Mouse (Mus musculus) MEL (cell line): Measurements from ENCODE around the gene Gm37240. TPM values are rescaled to one million over a fixed set of nuclear protein-coding genes. Genes with fewer than 3 reads are reported as not detected.

Experiments used
- DNase-seq: peaks from one replicate; pipeline ENCODE4 v3.0.0; 2011; ENCODE audit warnings: low read depth, low spot score
- H3K27ac ChIP-seq: 2 replicates; pipeline ENCODE4 v1.5.1; 2012; ENCODE audit warnings: low read depth, mild to moderate bottlenecking, control low read depth, low read length, moderate library complexity; ENCODE audit not compliant: control insufficient read depth
- H3K27me3 ChIP-seq, 2 experiments: fragments of 150-350 bp in 1 of 2; sonication (generic) in 1 of 2; 2 replicates each; pipeline ENCODE4 v1.6.1; 2012; ENCODE audit warnings: low read length in 2 of 2, mild to moderate bottlenecking in 2 of 2, improper control_type of control experiment in 1 of 2, moderate library complexity in 1 of 2; ENCODE audit not compliant: insufficient read depth in 2 of 2, control insufficient read depth in 1 of 2
- H3K36me3 ChIP-seq, 2 experiments: 2 replicates each; pipeline ENCODE4 v1.6.1; 2012 to 2014; ENCODE audit warnings: low read length in 2 of 2, improper control_type of control experiment in 1 of 2, inconsistent platforms in 1 of 2, mild to moderate bottlenecking in 1 of 2; ENCODE audit not compliant: insufficient read depth in 2 of 2, control insufficient read depth in 1 of 2
- H3K4me1 ChIP-seq, 2 experiments: fragments of 150-350 bp in 1 of 2; sonication (generic) in 1 of 2; 2 replicates each; pipeline ENCODE4 v1.6.1; 2012; ENCODE audit warnings: low read length in 2 of 2, improper control_type of control experiment in 1 of 2, mild to moderate bottlenecking in 1 of 2; ENCODE audit not compliant: insufficient read depth in 2 of 2, control insufficient read depth in 1 of 2
- H3K4me3 ChIP-seq, 2 experiments: fragments of 150-350 bp in 1 of 2; sonication (generic) in 1 of 2; 2 replicates each; pipeline ENCODE4 v1.5.1; 2012; ENCODE audit warnings: low read depth in 2 of 2, low read length in 2 of 2, mild to moderate bottlenecking in 2 of 2, moderate library complexity in 2 of 2, control low read depth in 1 of 2, improper control_type of control experiment in 1 of 2; ENCODE audit not compliant: control insufficient read depth in 1 of 2, insufficient read depth in 1 of 2
- H3K79me2 ChIP-seq: 2 replicates; pipeline ENCODE4 v1.6.1; 2012; ENCODE audit warnings: mild to moderate bottlenecking, low read length, moderate library complexity; ENCODE audit not compliant: control insufficient read depth, poor library complexity, insufficient read depth
- H3K9ac ChIP-seq: 2 replicates; pipeline ENCODE4 v1.6.1; 2012; ENCODE audit warnings: low read depth, mild to moderate bottlenecking, control low read depth, low read length, moderate library complexity; ENCODE audit not compliant: control insufficient read depth, poor library complexity, severe bottlenecking
- H3K9me3 ChIP-seq: fragments of 150-350 bp; sonication (generic); replicated peaks from 2 replicates; pipeline ENCODE4 v1.6.1; 2012; ENCODE audit warnings: mild to moderate bottlenecking, low read length, improper control_type of control experiment, moderate library complexity; ENCODE audit not compliant: insufficient read depth
- BHLHE40 ChIP-seq: IDR thresholded peaks from 2 replicates; pipeline ENCODE4 v1.6.1; 2012; ENCODE audit warnings: low read depth, mild to moderate bottlenecking, inconsistent platforms, low read length, improper control_type of control experiment, borderline replicate concordance
- CHD1 ChIP-seq: IDR thresholded peaks from 2 replicates; pipeline ENCODE4 v1.6.1; 2012; ENCODE audit warnings: low read depth, mild to moderate bottlenecking, inconsistent platforms, low read length, improper control_type of control experiment
- ETS1 ChIP-seq: IDR thresholded peaks from 2 replicates; pipeline ENCODE4 v1.6.1; 2012; ENCODE audit warnings: low read depth, mild to moderate bottlenecking, inconsistent platforms, low read length, improper control_type of control experiment, moderate library complexity
- GABPA ChIP-seq: IDR thresholded peaks from 2 replicates; pipeline ENCODE4 v1.6.1; 2012; ENCODE audit warnings: low read depth, mild to moderate bottlenecking, inconsistent platforms, low read length, improper control_type of control experiment, moderate library complexity
- GATA1 ChIP-seq: IDR thresholded peaks from 2 replicates; pipeline ENCODE4 v1.6.1; 2011; ENCODE audit warnings: low read depth, low read length, improper control_type of control experiment
- HCFC1 ChIP-seq: IDR thresholded peaks from 2 replicates; pipeline ENCODE4 v1.6.1; 2012; ENCODE audit warnings: low read depth, mild to moderate bottlenecking, inconsistent platforms, low read length, improper control_type of control experiment, moderate library complexity
- JUND ChIP-seq: IDR thresholded peaks from 2 replicates; pipeline ENCODE4 v1.6.1; 2011; ENCODE audit warnings: low read depth, mild to moderate bottlenecking, improper control_type of control experiment, low read length
- KAT2A ChIP-seq: conservative IDR thresholded peaks from 2 replicates; pipeline ENCODE4 v1.6.1; 2012; ENCODE audit warnings: low read depth, low read length, improper control_type of control experiment, inconsistent platforms
- MAX ChIP-seq: IDR thresholded peaks from 2 replicates; pipeline ENCODE4 v1.6.1; 2011; ENCODE audit warnings: low read length, improper control_type of control experiment
- MYB ChIP-seq: IDR thresholded peaks from 2 replicates; pipeline ENCODE4 v1.6.1; 2011; ENCODE audit warnings: mild to moderate bottlenecking, low read depth, low read length, improper control_type of control experiment
- NELFE ChIP-seq: IDR thresholded peaks from 2 replicates; pipeline ENCODE4 v1.6.1; 2011; ENCODE audit warnings: low read depth, low read length, improper control_type of control experiment
- POLR2A ChIP-seq, 2 experiments: IDR thresholded peaks; 2 replicates each; pipeline ENCODE4 v1.6.1; 2011 to 2012; ENCODE audit warnings: low read length in 2 of 2, mild to moderate bottlenecking in 2 of 2, control low read depth in 1 of 2, improper control_type of control experiment in 1 of 2, low read depth in 1 of 2, moderate library complexity in 1 of 2; ENCODE audit not compliant: control insufficient read depth in 1 of 2, insufficient read depth in 1 of 2, poor library complexity in 1 of 2
- POLR2AphosphoS2 ChIP-seq: IDR thresholded peaks from 2 replicates; pipeline ENCODE4 v1.6.1; 2011; ENCODE audit warnings: low read length, improper control_type of control experiment
- RAD21 ChIP-seq: IDR thresholded peaks from 2 replicates; pipeline ENCODE4 v1.6.1; 2011; ENCODE audit warnings: mild to moderate bottlenecking, low read depth, low read length, improper control_type of control experiment
- RCOR1 ChIP-seq: IDR thresholded peaks from 2 replicates; pipeline ENCODE4 v1.6.1; 2012; ENCODE audit warnings: low read depth, mild to moderate bottlenecking, inconsistent platforms, low read length, improper control_type of control experiment
- SIN3A ChIP-seq: IDR thresholded peaks from 2 replicates; pipeline ENCODE4 v1.6.1; 2012; ENCODE audit warnings: low read length, improper control_type of control experiment, inconsistent platforms
- TBP ChIP-seq: IDR thresholded peaks from 2 replicates; pipeline ENCODE4 v1.8.0; 2011; ENCODE audit warnings: low read depth, low read length, improper control_type of control experiment
- USF2 ChIP-seq, 2 experiments: IDR thresholded peaks; 2 replicates each; pipeline ENCODE4 v1.6.1; 2011 to 2012; ENCODE audit warnings: improper control_type of control experiment in 2 of 2, low read length in 2 of 2, borderline replicate concordance in 1 of 2, inconsistent platforms in 1 of 2, low read depth in 1 of 2, mild to moderate bottlenecking in 1 of 2; ENCODE audit not compliant: insufficient read depth in 1 of 2
- ZKSCAN1 ChIP-seq: IDR thresholded peaks from 2 replicates; pipeline ENCODE4 v1.6.1; 2012; ENCODE audit warnings: low read depth, mild to moderate bottlenecking, inconsistent platforms, low read length, improper control_type of control experiment, moderate library complexity
- polyA plus RNA-seq, 2 experiments: library from polyadenylated mRNA; stranded (reverse) in 1 of 2; unstranded in 1 of 2; fragments of >175 nt in 1 of 2; fragments of >200 nt in 1 of 2; gene quantifications; 2 replicates each; pipeline versions ENCODE4 v1.2.1 to v1.2.4; 2012; ENCODE audit warnings: low replicate concordance in 2 of 2, low read depth in 1 of 2; ENCODE audit not compliant: insufficient read length in 2 of 2, insufficient read depth in 1 of 2, missing spikeins in 1 of 2
- total RNA-seq: library from RNA; depleted of rRNA; stranded (reverse); fragments of 300-350 nt; gene quantifications from 2 replicates; pipeline ENCODE4 v1.2.3, GENCODE M21; 2012

Gm37240 gene
- total and polyA plus RNA-seq, 3 experiments = 0.04 TPM; not detected in 2

GRCm38 (mm10) chr3:85145076-85145475, 742.2 kb downstream of the Gm37240 start:
- Histone ChIP-seq H3K27me3 (no peaks in the 10 kb centered on the region), H3K9me3 (no peaks in the 10 kb centered on the region), H3K36me3 (no peaks in the 10 kb centered on the region), H3K4me1 (no peaks in the 10 kb centered on the region), H3K27ac (no peak overlapping the region), H3K9ac (no peak overlapping the region), H3K79me2 (no peaks in the 10 kb centered on the region), H3K4me3 (no peak overlapping the region)
- no peak for TF ChIP-seq HCFC1
- TF ChIP-seq NELFE = no peak
- no peak for TF ChIP-seq RAD21
- TF ChIP-seq MYB = no peak
- no peak for TF ChIP-seq KAT2A
- no peak for TF ChIP-seq USF2 (IDR thresholded peaks at IDR 0.05; ENCODE audit: borderline replicate concordance in 1 of 2, insufficient read depth in 1 of 2, low read depth in 1 of 2, low read length in 2 of 2)
- no peak for TF ChIP-seq SIN3A
- TF ChIP-seq POLR2AphosphoS2 = no peak
- no peak for TF ChIP-seq ZKSCAN1
- TF ChIP-seq BHLHE40 = no peak
- TF ChIP-seq MAX = no peak
- TF ChIP-seq RCOR1 = no peak
- no peak for DNase-seq

DNA sequence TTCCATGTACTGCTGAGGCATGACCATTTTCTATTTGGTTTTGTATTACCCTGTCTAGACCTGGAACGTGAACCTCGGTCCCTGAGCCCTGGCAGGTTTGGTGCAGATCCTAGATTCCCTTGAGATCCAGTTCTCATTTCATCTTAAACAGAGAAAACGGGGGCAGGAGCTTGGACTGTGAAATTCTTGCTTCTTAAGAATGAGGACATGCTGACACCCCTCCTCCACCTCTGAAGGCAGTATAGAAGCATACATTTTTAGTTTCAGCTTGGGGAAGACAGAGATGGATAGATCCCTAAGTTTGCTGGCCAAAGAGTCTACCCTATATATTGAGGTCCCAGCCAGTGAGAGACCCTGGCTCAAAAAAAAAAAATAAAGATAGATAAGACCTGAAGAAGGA, 742.9 kb downstream of the Gm37240 start:
- no peak overlapping the region for H3K27ac ChIP-seq
- H3K36me3 ChIP-seq = no peaks in the 10 kb centered on the region
- no peaks in the 10 kb centered on the region for H3K27me3 ChIP-seq
- DNase-seq = no peak
- TF ChIP-seq RAD21 = no peak
- no peak for TF ChIP-seq HCFC1
- no peak for TF ChIP-seq SIN3A
- TF ChIP-seq RCOR1 = no peak
- TF ChIP-seq POLR2A (IDR thresholded peaks at IDR 0.05; ENCODE audit: control insufficient read depth in 1 of 2, insufficient read depth in 1 of 2, low read depth in 1 of 2, low read length in 2 of 2, poor library complexity in 1 of 2) = no peak
- no peak for TF ChIP-seq GATA1
- no peak for TF ChIP-seq TBP
- no peak for TF ChIP-seq JUND
- no peak overlapping the region for H3K4me3 ChIP-seq
- H3K79me2 ChIP-seq = no peaks in the 10 kb centered on the region
- no peaks in the 10 kb centered on the region for H3K4me1 ChIP-seq
- H3K9ac ChIP-seq = no peak overlapping the region
- H3K9me3 ChIP-seq = no peaks in the 10 kb centered on the region

DNA sequence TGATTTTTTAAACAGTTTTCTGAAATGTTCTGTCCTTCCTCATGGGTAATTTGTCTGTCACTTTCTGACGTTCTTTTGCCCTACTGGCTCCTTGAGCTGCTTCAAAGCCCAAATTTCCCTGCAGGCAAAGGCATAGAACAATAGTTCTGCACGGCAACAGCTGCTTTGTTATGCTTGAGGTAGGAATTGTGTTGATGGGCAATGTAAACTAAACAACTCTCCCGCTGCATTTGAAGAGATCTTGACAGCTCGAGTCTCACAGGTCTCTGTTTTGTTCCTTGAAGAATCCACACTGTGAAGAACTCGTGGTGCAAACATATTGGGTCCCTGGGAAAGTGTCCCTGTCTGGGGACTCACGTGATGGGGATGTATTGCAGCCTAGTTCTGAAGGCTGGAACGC, 746.8 kb downstream of the Gm37240 start:
- Histone ChIP-seq H3K27ac (no peak overlapping the region), H3K27me3 (no peaks in the 10 kb centered on the region), H3K9me3 (no peaks in the 10 kb centered on the region), H3K79me2 (no peaks in the 10 kb centered on the region), H3K4me1 (no peaks in the 10 kb centered on the region), H3K9ac (no peak overlapping the region), H3K36me3 (no peaks in the 10 kb centered on the region)
- no peak for DNase-seq
- TF ChIP-seq NELFE (no peak), RCOR1 (no peak), GABPA (no peak), USF2 (IDR thresholded peaks at IDR 0.05; ENCODE audit: borderline replicate concordance in 1 of 2, insufficient read depth in 1 of 2, low read depth in 1 of 2, low read length in 2 of 2) (no peak), CHD1 (no peak), ETS1 (no peak)
- TF ChIP-seq, all 39 proteins: peak for 0
- no peak overlapping the region for H3K4me3 ChIP-seq
